Mouse (Mus musculus): Measurements from ENCODE around the gene Gabpa.

Gabpa gene

GRCm38 (mm10) chr16:84853492-84853891 is 18.8 kb downstream of the Gabpa start:
- in situ Hi-C loops (cut with MboI, MseI): no loop called here

GRCm38 (mm10) chr16:84864656-84865055 is 29.9 kb downstream of the Gabpa start:
- in situ Hi-C loops (cut with MboI, MseI): no loop called here

- in situ Hi-C loops (cut with MboI, MseI): no loop called here
Observed at GRCm38 (mm10) chr16:84873805-84874204, 39.1 kb downstream of the Gabpa start.

GRCm38 (mm10) chr16:84875012-84875717 is 40.4 kb downstream of the Gabpa start:
- in situ Hi-C loops (cut with MboI, MseI): loop anchor here (5.0 kb wide), 1 partner anchor 348 kb away; no protein-coding TSS in a partner anchor

- in situ Hi-C loops (cut with MboI, MseI): loop anchor here (5.0 kb wide), 1 partner anchor 348 kb away; no protein-coding TSS in a partner anchor
Observed at GRCm38 (mm10) chr16:84875718-84876035, 41.0 kb downstream of the Gabpa start.

- in situ Hi-C loops (cut with MboI, MseI): loop anchor here (5.0 kb wide), 1 partner anchor 349 kb away; no protein-coding TSS in a partner anchor
Observed at GRCm38 (mm10) chr16:84876082-84876481, 41.4 kb downstream of the Gabpa start.

GRCm38 (mm10) chr16:84879146-84879545 is 44.4 kb downstream of the Gabpa start:
- in situ Hi-C loops (cut with MboI, MseI): loop anchor here (5.0 kb wide), 1 partner anchor 352 kb away; no protein-coding TSS in a partner anchor

GRCm38 (mm10) chr16:84881168-84881567 is 46.4 kb downstream of the Gabpa start:
- in situ Hi-C loops (cut with MboI, MseI): loop anchor here (10.0 kb wide), 1 partner anchor 476 kb away; no protein-coding TSS in a partner anchor

- in situ Hi-C loops (cut with MboI, MseI): loop anchor here (10.0 kb wide), 1 partner anchor 477 kb away; no protein-coding TSS in a partner anchor
Observed at GRCm38 (mm10) chr16:84881754-84882321, 47.1 kb downstream of the Gabpa start.

GRCm38 (mm10) chr16:84884572-84884971 is 49.8 kb downstream of the Gabpa start:
- in situ Hi-C loops (cut with MboI, MseI): loop anchor here (10.0 kb wide), 1 partner anchor 480 kb away; no protein-coding TSS in a partner anchor

GRCm38 (mm10) chr16:84902995-84903394 is 68.3 kb downstream of the Gabpa start:
- in situ Hi-C loops (cut with MboI, MseI): no loop called here

GRCm38 (mm10) chr16:84911477-84912165 is 76.9 kb downstream of the Gabpa start:
- in situ Hi-C loops (cut with MboI, MseI): no loop called here

Data from regulatory T cell (primary cell).